Mouse (Mus musculus): ENCODE results near the gene Rbms3.

DNA sequence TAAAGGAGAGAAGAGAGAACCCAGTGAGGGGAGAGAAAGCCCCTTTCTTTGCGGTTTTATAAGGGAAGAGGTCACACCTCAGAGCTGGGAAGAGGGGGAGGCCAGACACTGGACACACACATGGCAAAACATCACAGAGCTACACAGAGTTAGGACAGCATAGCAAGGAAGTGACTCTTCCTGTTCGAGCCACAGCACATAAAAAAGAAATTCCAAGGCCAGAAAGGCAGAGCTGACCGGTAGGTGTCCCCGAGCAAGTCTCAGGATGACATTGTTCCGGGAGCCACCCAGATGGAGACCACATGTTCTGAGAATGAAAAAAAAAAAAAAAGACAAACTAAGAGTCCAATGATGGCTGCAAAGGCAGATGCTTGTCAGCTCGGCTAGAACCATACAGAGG, 424.3 kb downstream of the Rbms3 start:
- TF ChIP-seq POLR2A (IDR thresholded peaks at IDR 0.05; ENCODE audit: insufficient read depth, low read depth, low read length) (no peak), CTCF (IDR thresholded peaks at IDR 0.05) (no peak), EP300 (IDR thresholded peaks at IDR 0.05; ENCODE audit: insufficient read depth, low read depth, low read length) (no peak)
